ENCODE assay signal across 17 mouse cellular contexts in the genomic region with DNA sequence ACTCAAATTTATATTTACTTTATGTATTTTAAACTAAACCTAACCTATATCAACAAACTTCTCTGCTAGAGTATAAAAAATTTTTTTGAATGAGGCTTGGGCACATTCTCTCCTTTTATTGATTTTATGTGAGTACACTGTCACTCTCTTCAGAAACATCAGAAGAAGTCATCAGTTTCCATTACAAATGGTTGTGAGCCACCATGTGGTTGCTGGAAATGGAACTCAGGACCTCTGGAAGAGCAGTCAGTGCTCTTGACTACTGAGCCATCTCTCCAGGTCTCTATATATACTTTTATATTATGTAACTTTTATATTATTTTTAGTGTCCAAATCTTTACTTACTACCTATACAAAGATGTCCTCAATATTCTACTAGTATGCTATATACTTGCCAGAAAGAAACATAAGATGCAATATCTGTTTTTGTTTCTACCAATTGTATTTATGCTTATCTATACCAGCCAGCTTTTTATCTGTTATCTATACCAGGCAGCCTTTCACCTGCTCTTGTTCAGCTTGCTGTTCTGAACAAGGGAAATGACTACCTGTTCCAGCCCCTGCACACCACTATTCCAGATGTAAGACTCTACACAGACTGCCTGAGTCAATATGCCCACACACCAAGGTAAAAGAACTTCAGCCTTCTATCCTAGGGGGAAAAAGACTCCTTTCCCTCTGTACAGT.
"Had no signal": no experiment of that assay in that cellular context is flagged by ENCODE, and none has a peak within 500 bp of the region (broad histone marks: within the 10 kb centered on the region; RNA-seq: fewer than 3 reads in every experiment).

No protein-coding gene starts in this region.

- H3K36me3 ChIP-seq: neural tube, embryonic 12.5 days; neural tube, embryonic 13.5 days; neural tube, embryonic 15.5 days; stomach, embryonic 15.5 days had no signal

- H3K27ac ChIP-seq: neural tube, embryonic 12.5 days; neural tube, embryonic 13.5 days; neural tube, embryonic 15.5 days; stomach, embryonic 15.5 days; stomach, postnatal 0 days had no signal

- H3K27me3 ChIP-seq: neural tube, embryonic 12.5 days; neural tube, embryonic 13.5 days; neural tube, embryonic 15.5 days; stomach, embryonic 15.5 days had no signal

- H3K4me3 ChIP-seq: neural tube, embryonic 12.5 days; neural tube, embryonic 13.5 days; neural tube, embryonic 15.5 days; stomach, embryonic 15.5 days had no signal

- H3K9me3 ChIP-seq: neural tube, embryonic 12.5 days; neural tube, embryonic 13.5 days; neural tube, embryonic 15.5 days; stomach, embryonic 15.5 days had no signal

- DNase-seq: retina, postnatal 1 day; right cerebral cortex, adult 18-20 months; right cerebral cortex, postnatal 14 days; right cerebral cortex, postnatal 25 days; right cerebral cortex, postnatal 4 days; spleen, adult 18-20 months; thymus, adult 18-20 months; thymus, adult 2 months; thymus, postnatal 14 days; thymus, postnatal 25 days; thymus, postnatal 36 days; thymus, postnatal 4 days had no signal

- H3K9ac ChIP-seq: neural tube, embryonic 12.5 days; neural tube, embryonic 13.5 days; neural tube, embryonic 15.5 days; stomach, embryonic 15.5 days had no signal

- H3K4me1 ChIP-seq: neural tube, embryonic 12.5 days; neural tube, embryonic 13.5 days; neural tube, embryonic 15.5 days; stomach, embryonic 15.5 days had no signal

- H3K4me2 ChIP-seq: neural tube, embryonic 12.5 days; neural tube, embryonic 13.5 days; neural tube, embryonic 15.5 days; stomach, embryonic 15.5 days had no signal
